Mouse (Mus musculus): ENCODE results near the gene Scaf1. TPM values are rescaled to one million over a fixed set of nuclear protein-coding genes. Genes with fewer than 3 reads are reported as not detected.

The Scaf1 gene
- 2.2 TPM for polyA plus RNA-seq (2014; fragmentation: Illumina TruSeq; extraction: RNeasy Lipid Tissue Mini Kit (QIAGEN cat#74804))

DNA sequence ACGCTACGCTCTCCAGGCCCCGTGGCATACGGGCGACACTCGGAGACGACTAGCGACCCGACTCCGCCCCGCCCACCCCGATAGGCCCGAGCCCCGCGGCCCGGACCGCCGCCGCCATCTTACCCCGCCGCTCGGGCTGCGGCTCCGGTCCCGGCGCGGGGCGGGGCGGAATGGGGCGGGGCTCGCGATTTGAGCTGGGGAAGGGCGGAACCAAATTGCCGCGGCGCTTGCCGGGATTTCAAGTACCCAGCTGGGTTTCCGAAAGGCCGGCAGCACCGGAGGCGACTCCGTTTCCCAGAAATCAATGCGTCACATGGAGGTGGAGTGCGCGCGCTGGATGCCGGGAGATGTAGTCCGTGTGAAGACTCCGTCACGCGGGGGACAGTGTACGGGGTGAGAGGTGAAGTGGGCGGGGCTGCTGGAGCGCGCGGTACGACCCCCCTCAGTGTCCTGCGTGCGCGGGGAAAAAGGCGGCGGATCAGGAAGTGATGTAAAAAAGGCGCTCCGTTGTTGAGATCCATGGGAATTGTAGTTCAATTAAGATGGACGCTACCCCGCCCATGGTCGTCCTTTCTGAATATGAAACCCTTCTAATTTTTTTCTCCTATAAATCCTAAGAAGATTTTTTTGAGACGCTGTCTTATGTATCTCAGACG lies at the start of gene Scaf1:
Scaf1 (minus strand) TSS at position 407 of the 656 bp plus-strand sequence.

DNA sequence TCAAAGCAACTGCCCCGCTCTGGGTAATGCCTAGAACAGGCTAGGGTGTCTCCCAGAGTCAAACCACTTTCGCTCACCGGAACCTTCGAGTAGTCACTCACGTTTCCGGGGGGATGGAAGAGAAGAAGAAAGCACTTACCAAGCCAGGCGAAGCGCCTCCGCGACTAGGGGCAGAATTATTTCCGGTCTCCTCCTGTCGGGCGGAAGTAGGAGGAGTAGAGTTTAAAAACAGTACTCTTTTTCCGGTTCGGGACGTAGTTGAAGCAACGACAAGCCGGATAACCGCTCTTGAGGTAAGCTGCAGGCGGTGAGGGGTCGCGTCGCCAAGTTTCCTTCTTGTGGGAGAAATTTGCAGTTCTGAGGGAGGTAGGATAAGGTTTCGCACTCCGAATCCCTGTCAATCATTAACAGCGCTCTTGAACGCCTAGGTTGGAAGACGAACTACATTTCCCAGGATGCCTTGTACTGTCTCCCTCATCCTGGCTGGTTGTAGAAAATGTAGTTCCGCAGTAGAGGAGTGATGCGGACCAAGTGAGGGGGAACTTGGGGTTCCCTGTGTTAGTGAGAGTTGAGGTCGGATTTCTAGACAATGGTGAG lies 46.2 kb upstream of the Scaf1 start, which contains the start of the genes Nosip and Prrg2:
Nosip (plus strand) TSS at position 191 of the 597 bp plus-strand sequence.
Prrg2 (minus strand) TSS at position 439 of the 597 bp plus-strand sequence.

DNA sequence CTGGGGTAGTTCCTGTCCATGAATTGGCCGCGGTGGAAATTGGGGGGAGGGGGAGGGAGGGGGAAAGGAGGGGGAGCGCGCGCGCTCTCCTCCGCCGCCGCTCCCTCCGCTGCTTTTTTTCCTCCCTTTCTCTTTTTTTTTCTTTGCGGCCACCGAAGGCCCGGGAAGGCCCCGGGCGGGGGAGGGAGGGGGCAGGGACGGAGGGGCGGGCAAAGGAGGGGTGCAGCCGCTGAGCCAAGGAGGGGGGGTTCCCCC lies 36.6 kb upstream of the Scaf1 start, which contains the start of gene Prr12:
Prr12 (minus strand) TSS at position 20 of the 255 bp plus-strand sequence.

DNA sequence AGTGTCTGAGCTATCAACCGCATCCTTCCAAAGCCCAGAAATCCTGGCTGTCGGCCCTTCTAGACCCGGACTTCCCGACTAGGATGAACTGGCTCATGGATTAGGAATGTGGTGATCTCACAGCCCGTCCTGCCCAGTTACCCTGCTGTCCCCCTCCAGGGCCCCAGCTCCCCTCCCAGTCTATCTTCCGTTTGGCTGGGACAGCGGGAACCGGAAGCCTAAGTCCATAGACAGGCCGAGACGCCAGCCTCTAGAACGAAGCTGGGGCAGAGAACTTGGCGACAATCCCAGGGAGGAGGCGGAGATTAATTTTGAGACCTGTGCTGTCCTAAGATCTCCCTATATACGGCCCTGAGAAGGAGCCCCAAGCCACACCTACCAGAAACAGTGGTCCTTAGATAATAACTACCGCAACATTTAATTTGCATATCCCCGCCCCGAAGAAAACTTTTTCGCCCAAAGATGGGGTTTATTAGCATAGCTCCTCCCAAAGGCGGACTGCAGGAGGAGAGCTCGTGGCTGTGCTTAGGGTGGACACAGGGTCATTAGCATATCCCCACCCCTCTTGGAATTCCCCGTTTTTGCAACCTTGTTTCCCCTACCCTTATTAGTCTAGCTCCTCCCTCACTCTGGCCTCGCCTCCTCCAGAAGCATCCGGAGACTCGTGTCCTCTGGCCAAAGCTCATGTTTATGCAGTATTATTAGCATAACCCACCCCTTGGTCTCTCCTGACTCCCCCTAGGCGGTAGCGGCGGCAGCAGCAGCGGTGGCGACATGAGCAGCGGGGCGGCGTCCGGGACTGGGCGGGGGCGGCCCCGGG lies 1.3 kb upstream of the Scaf1 start, which contains the start of gene Rras:
Rras (plus strand) TSS at position 720 of the 820 bp plus-strand sequence.

DNA sequence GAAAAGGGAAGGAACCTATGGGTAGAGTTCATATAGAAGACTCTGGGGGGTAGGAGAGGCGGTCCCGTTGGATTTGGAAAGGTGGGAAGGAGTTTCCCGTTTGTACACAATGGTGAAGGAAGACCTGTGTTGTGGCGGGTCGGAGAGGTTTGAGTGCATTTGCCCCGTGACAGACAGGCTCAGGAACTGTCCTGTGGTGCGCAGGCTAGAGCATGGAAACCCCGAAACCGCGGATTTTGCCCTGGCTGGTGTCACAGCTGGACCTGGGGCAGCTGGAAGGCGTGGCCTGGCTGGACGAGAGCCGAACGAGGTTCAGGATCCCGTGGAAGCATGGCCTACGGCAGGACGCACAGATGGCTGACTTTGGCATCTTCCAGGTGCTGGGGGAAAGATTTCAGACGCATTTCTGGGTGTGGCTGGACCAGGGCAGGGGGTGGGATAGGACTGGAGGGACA lies 17.6 kb downstream of the Scaf1 start, which contains the start of gene Bcl2l12:
Bcl2l12 (minus strand) TSS at position 212 of the 455 bp plus-strand sequence.

DNA sequence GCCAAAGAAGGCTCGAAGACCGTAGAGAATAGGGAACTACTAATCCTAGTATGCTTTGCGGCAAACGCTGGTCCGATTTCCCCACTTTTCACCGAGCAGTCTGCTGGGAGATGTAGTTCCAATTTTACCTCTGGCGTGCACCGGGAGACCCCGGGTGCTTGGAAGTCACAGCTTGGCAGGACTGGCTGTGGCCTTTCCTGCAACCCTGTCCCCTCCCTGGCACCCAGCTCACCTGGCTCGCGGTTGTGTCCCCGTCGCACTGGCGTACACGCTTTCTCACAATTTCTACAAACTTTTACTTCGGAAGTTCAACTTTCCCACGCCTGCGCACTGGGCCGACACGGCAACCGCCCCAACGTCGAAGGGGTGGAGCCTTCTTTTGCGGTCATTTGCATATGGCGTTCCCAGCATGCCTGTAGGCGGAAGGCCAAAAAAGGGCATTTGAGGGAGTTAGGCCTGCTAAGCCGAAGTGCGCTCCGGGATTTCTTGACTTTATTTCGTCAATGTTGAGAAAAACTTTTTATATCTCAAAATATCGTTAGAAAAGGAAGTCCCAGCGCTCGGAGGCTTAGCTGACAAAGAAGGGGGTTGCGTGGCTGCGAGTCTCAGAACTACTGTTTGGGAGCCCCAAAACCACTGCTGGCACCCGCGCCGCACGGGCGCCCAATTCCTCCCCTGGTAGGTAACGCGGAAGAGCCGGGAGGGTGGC lies 18.8 kb downstream of the Scaf1 start, which contains the start of gene Irf3:
Irf3 (plus strand) TSS at position 418 of the 709 bp plus-strand sequence.

DNA sequence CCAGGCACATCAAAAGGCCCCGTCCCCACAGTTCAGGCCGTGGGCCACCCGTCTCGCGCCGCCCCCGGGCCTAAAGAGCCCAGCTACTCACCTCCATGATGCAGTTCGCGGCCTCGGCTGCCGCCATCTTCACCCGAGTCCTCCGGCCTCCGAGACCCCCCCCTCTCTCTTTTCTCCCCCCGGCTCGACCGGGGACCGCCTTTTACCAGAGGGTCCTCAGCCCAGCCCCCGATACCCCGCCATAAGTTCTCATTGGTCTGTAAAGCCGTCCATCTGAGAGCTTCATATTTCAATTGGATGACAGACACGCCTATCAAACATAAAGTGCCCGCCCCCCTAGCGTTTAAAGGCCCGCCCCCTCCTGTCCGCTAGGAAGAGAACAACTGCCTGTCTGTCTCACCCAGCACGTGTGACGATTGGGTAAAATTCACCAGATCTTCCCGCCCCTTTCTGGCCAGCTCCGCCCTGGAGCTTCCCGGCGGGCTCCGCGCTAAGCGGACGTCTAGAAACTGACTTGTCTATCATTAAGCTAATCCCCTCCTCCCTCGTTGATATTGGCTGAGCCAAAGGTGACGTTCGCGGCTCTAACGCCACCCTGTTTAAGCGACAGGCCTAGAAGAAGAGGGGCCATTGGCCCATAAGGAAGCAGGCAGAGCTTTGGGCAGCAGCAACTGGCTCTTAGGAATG lies 29.8 kb downstream of the Scaf1 start, which contains the start of gene Prmt1:
Prmt1 (minus strand) TSS at position 377 of the 687 bp plus-strand sequence.

DNA sequence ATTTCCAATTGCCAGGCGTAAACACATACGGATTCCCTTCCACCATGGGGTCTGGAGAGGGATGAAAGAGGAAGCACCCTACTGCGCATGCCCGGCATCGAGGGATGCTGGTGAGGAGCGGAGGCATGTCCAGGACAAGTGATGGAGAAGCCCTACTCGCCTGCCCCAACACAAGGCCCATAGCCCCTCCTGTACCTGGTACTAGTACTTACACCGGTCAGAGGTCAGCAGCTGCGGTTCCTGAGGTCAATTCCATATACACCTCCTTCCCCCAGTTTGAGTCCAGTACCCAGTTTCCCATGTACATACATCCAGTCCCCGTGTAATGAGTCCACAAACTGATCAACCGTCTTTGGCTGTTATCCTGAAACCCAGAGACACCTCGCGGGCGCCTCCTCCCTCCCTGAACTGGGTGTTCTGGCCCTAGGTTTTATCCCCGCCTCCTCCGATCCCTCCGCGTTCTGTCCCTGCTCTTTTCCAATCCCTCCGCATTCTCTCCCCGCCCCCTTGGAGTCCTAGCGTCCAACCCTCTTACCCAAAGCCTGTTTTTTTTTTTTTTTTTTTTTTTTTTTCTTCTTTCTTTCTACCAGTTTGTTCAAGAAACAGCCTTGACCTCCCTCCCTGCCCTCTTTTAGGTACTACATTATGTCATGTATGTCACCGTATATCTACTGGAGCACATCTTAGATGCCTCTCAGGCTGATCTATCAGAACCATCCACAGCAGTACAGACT lies 41.6 kb downstream of the Scaf1 start, which contains the start of gene Cpt1c:
Cpt1c (minus strand) TSS at position 469 of the 734 bp plus-strand sequence.

Other genes with a start within 250 kb of the Scaf1 start
- gene Nup62, start 200.3 kb downstream of the Scaf1 start, polyA plus RNA-seq (2014; fragmentation: Illumina TruSeq; extraction: RNeasy Lipid Tissue Mini Kit (QIAGEN cat#74804)), result 5.9 TPM
- not detected for gene Il4i1, start 200.0 kb downstream of the Scaf1 start, polyA plus RNA-seq (2014; fragmentation: Illumina TruSeq; extraction: RNeasy Lipid Tissue Mini Kit (QIAGEN cat#74804))
- 5.8 TPM for gene Atf5, start 199.7 kb downstream of the Scaf1 start, polyA plus RNA-seq (2014; fragmentation: Illumina TruSeq; extraction: RNeasy Lipid Tissue Mini Kit (QIAGEN cat#74804))
- 1.7 TPM for gene Akt1s1, start 167.4 kb downstream of the Scaf1 start, polyA plus RNA-seq (2014; fragmentation: Illumina TruSeq; extraction: RNeasy Lipid Tissue Mini Kit (QIAGEN cat#74804))
- 0.71 TPM for gene Tbc1d17, start 167.3 kb downstream of the Scaf1 start, polyA plus RNA-seq (2014; fragmentation: Illumina TruSeq; extraction: RNeasy Lipid Tissue Mini Kit (QIAGEN cat#74804))
- gene Pnkp, start 159.2 kb downstream of the Scaf1 start, polyA plus RNA-seq (2014; fragmentation: Illumina TruSeq; extraction: RNeasy Lipid Tissue Mini Kit (QIAGEN cat#74804)), result not detected
- gene Ptov1, start 146.6 kb downstream of the Scaf1 start, polyA plus RNA-seq (2014; fragmentation: Illumina TruSeq; extraction: RNeasy Lipid Tissue Mini Kit (QIAGEN cat#74804)), result not detected
- gene Med25, start 123.7 kb downstream of the Scaf1 start, polyA plus RNA-seq (2014; fragmentation: Illumina TruSeq; extraction: RNeasy Lipid Tissue Mini Kit (QIAGEN cat#74804)), result 2.5 TPM
- 3.2 TPM for gene Fuz, start 120.3 kb downstream of the Scaf1 start, polyA plus RNA-seq (2014; fragmentation: Illumina TruSeq; extraction: RNeasy Lipid Tissue Mini Kit (QIAGEN cat#74804))
- 20.6 TPM for gene Ap2a1, start 86.9 kb downstream of the Scaf1 start, polyA plus RNA-seq (2014; fragmentation: Illumina TruSeq; extraction: RNeasy Lipid Tissue Mini Kit (QIAGEN cat#74804))
- gene Tsks, start 73.2 kb downstream of the Scaf1 start, polyA plus RNA-seq (2014; fragmentation: Illumina TruSeq; extraction: RNeasy Lipid Tissue Mini Kit (QIAGEN cat#74804)), result not detected
- 0.88 TPM for gene Cpt1c, start 41.5 kb downstream of the Scaf1 start, polyA plus RNA-seq (2014; fragmentation: Illumina TruSeq; extraction: RNeasy Lipid Tissue Mini Kit (QIAGEN cat#74804))
- 8.2 TPM for gene Prmt1, start 29.8 kb downstream of the Scaf1 start, polyA plus RNA-seq (2014; fragmentation: Illumina TruSeq; extraction: RNeasy Lipid Tissue Mini Kit (QIAGEN cat#74804))
- 8.4 TPM for gene Irf3, start 18.7 kb downstream of the Scaf1 start, polyA plus RNA-seq (2014; fragmentation: Illumina TruSeq; extraction: RNeasy Lipid Tissue Mini Kit (QIAGEN cat#74804))
- 2.0 TPM for gene Bcl2l12, start 17.7 kb downstream of the Scaf1 start, polyA plus RNA-seq (2014; fragmentation: Illumina TruSeq; extraction: RNeasy Lipid Tissue Mini Kit (QIAGEN cat#74804))
- 4.0 TPM for gene Rras, start 1.6 kb upstream of the Scaf1 start, polyA plus RNA-seq (2014; fragmentation: Illumina TruSeq; extraction: RNeasy Lipid Tissue Mini Kit (QIAGEN cat#74804))
- 0.40 TPM for gene Prr12, start 36.5 kb upstream of the Scaf1 start, polyA plus RNA-seq (2014; fragmentation: Illumina TruSeq; extraction: RNeasy Lipid Tissue Mini Kit (QIAGEN cat#74804))
- gene Nosip, start 46.1 kb upstream of the Scaf1 start, polyA plus RNA-seq (2014; fragmentation: Illumina TruSeq; extraction: RNeasy Lipid Tissue Mini Kit (QIAGEN cat#74804)), result 9.1 TPM
- gene Prrg2, start 46.3 kb upstream of the Scaf1 start, polyA plus RNA-seq (2014; fragmentation: Illumina TruSeq; extraction: RNeasy Lipid Tissue Mini Kit (QIAGEN cat#74804)), result 4.7 TPM
- gene Rcn3, start 75.9 kb upstream of the Scaf1 start, polyA plus RNA-seq (2014; fragmentation: Illumina TruSeq; extraction: RNeasy Lipid Tissue Mini Kit (QIAGEN cat#74804)), result 0.31 TPM
- gene Fcgrt, start 87.5 kb upstream of the Scaf1 start, polyA plus RNA-seq (2014; fragmentation: Illumina TruSeq; extraction: RNeasy Lipid Tissue Mini Kit (QIAGEN cat#74804)), result 14.4 TPM
- 474 TPM for gene Rps11, start 108.1 kb upstream of the Scaf1 start, polyA plus RNA-seq (2014; fragmentation: Illumina TruSeq; extraction: RNeasy Lipid Tissue Mini Kit (QIAGEN cat#74804))
- 557 TPM for gene Rpl13a, start 112.4 kb upstream of the Scaf1 start, polyA plus RNA-seq (2014; fragmentation: Illumina TruSeq; extraction: RNeasy Lipid Tissue Mini Kit (QIAGEN cat#74804))
- gene Gm45713, start 119.9 kb upstream of the Scaf1 start, polyA plus RNA-seq (2014; fragmentation: Illumina TruSeq; extraction: RNeasy Lipid Tissue Mini Kit (QIAGEN cat#74804)), result not detected
- gene Flt3l, start 120.1 kb upstream of the Scaf1 start, polyA plus RNA-seq (2014; fragmentation: Illumina TruSeq; extraction: RNeasy Lipid Tissue Mini Kit (QIAGEN cat#74804)), result 3.9 TPM
- gene Pih1d1, start 137.9 kb upstream of the Scaf1 start, polyA plus RNA-seq (2014; fragmentation: Illumina TruSeq; extraction: RNeasy Lipid Tissue Mini Kit (QIAGEN cat#74804)), result 2.1 TPM
- gene Aldh16a1, start 138.2 kb upstream of the Scaf1 start, polyA plus RNA-seq (2014; fragmentation: Illumina TruSeq; extraction: RNeasy Lipid Tissue Mini Kit (QIAGEN cat#74804)), result 0.88 TPM
- not detected for gene Slc17a7, start 147.6 kb upstream of the Scaf1 start, polyA plus RNA-seq (2014; fragmentation: Illumina TruSeq; extraction: RNeasy Lipid Tissue Mini Kit (QIAGEN cat#74804))
- gene Gfy, start 163.2 kb upstream of the Scaf1 start, polyA plus RNA-seq (2014; fragmentation: Illumina TruSeq; extraction: RNeasy Lipid Tissue Mini Kit (QIAGEN cat#74804)), result not detected
- not detected for gene Pth2, start 164.6 kb upstream of the Scaf1 start, polyA plus RNA-seq (2014; fragmentation: Illumina TruSeq; extraction: RNeasy Lipid Tissue Mini Kit (QIAGEN cat#74804))
- not detected for gene Ccdc155, start 188.5 kb upstream of the Scaf1 start, polyA plus RNA-seq (2014; fragmentation: Illumina TruSeq; extraction: RNeasy Lipid Tissue Mini Kit (QIAGEN cat#74804))
- gene Dkkl1, start 195.8 kb upstream of the Scaf1 start, polyA plus RNA-seq (2014; fragmentation: Illumina TruSeq; extraction: RNeasy Lipid Tissue Mini Kit (QIAGEN cat#74804)), result not detected
- gene Tead2, start 199.4 kb upstream of the Scaf1 start, polyA plus RNA-seq (2014; fragmentation: Illumina TruSeq; extraction: RNeasy Lipid Tissue Mini Kit (QIAGEN cat#74804)), result 10.9 TPM
- gene Cd37, start 222.8 kb upstream of the Scaf1 start, polyA plus RNA-seq (2014; fragmentation: Illumina TruSeq; extraction: RNeasy Lipid Tissue Mini Kit (QIAGEN cat#74804)), result not detected
- not detected for gene Slc6a16, start 224.7 kb upstream of the Scaf1 start, polyA plus RNA-seq (2014; fragmentation: Illumina TruSeq; extraction: RNeasy Lipid Tissue Mini Kit (QIAGEN cat#74804))

All from ovary, adult 10 weeks (tissue).